Mouse (Mus musculus) left cerebral cortex, postnatal 4 days (tissue): ENCODE data around the gene Zbtb26. TPM values are rescaled to one million over a fixed set of nuclear protein-coding genes. Genes with fewer than 3 reads are reported as not detected.
A peak's percentile ranks its signal among the peaks of the same experiment; 100 is the strongest.

Source experiments
- DNase-seq: peaks from one replicate; pipeline ENCODE4 v3.0.0-alpha.2; 2022
- intact Hi-C: fragments of 180-260 bp; cut with DNase I; formaldehyde crosslinking; loops from one replicate; pipeline ENCODE4 v1.15.1; 2025
- total RNA-seq, 2 experiments: library from RNA; stranded (reverse); gene quantifications; 2 replicates each; pipeline ENCODE4 v1.2.3; 2021

The Zbtb26 gene
- total RNA-seq = 10 to 100 TPM in 1 of 2 experiments, 1 to 10 TPM in 1; 8.8 to 12.8 TPM

DNA sequence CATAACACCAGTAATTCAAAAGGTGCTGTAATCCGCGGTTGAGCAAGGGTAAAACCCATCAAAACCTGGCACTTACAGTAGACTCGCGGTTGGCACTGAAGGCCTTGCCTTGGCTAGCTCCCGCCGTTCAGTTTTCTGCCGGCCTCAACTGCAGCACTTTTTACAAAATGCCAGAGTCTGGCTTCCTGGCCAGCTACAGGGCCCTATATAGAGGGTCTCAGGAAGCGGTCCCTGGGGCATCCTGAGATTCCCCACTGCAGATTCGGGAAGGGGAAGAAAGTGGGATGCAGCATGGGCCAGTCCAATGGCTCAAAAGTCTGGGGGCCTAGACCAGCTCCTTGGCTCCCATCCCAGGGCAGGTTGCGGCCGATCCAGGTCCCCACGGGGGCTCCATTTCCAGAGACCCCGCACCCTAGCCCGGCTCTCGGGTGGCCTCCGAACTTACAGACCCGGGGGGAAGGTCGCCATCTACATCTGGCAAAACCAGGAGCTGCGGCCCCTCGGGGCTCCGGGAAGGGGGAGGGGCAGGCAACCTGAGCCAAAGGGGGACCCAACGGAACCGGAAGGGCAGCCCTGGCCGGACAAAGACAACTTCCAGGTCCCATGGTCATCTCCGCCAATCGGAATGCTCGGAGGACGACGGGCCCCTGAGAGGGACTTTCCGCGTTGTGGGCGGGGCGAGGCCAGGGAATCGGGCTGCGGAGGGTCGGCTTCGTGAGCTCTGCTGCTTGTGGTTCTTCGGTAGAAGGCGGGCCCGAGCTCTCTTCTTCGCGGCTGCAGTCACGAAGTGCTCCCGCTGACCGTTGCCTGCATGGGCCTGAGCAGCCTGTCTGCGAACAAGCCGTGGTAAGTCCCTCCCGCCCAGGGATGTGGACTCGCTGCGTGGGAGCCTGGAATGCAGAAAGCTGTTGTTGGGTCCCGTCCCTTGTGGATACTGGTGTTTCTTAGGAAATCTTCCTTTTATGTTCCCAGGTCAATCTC is at the start of gene Zbtb26, which contains the start of the genes Zbtb6 and Rabgap1:
Gene Zbtb26 (minus strand): TSS at position 525 of the 981 bp plus-strand sequence.
Gene Zbtb6 (minus strand): TSS at position 561 of the 981 bp plus-strand sequence.
Gene Rabgap1 (plus strand): TSS at position 669 of the 981 bp plus-strand sequence.
- intact Hi-C loops = no loop called here
- peak; percentile 97 for DNase-seq

GRCm38 (mm10) chr2:37488956-37489355 is 46.0 kb upstream of the Zbtb26 start:
- intact Hi-C loops = no loop called here
- DNase-seq = no peak

- no peak for DNase-seq
- intact Hi-C loops = no loop called here
These were observed 43.5 kb upstream of the Zbtb26 start for GRCm38 (mm10) chr2:37486408-37486807.

GRCm38 (mm10) chr2:37485370-37485769 is 42.4 kb upstream of the Zbtb26 start:
- intact Hi-C loops = no loop called here
- DNase-seq = peak; percentile 2

- DNase-seq = no peak
- intact Hi-C loops = loop anchor here (5.0 kb wide), 1 partner anchor 102 kb away; no protein-coding TSS in a partner anchor
These were observed 41.2 kb upstream of the Zbtb26 start for GRCm38 (mm10) chr2:37484165-37484564.

DNA sequence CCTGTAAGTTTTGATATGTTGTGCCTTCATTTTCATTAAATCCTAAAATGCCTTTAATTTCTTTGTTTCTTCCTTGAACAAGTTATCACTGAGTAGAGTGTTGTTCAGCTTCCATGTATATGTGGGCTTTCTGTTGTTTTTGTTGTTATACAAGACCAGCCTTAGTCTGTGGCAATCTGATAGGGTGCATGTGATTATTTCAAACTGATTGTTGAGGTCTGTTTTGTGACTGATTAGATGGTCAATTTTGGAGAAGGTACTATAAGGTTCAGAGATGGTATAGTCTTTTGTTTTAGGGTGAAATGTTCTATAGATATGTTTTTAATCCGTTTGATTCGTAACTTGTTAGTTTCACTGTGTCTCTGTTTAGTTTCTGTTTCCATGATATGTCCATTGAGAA is 37.1 kb upstream of the Zbtb26 start:
- DNase-seq = no peak
- intact Hi-C loops = loop anchor here (5.0 kb wide), 1 partner anchor 98 kb away; no protein-coding TSS in a partner anchor

DNA sequence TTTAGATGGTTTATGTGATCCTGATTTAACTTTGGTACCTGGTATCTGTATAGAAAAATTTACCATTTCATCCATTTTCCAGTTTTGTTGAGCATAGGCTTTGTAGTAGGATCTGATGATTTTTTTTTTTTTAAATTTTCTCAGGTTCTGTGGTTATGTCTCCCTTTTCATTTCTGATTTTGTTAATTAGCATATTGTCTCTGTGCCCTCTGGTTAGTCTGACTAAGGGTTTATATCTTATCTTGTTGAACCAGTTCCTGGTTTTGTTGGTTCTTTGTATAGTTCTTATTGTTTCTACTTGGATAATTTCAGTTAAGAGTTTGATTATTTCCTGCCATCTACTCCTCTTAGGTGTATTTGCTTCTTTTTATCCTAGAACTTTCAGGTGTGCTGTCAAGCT is 36.6 kb upstream of the Zbtb26 start:
- DNase-seq = no peak
- intact Hi-C loops = no loop called here

GRCm38 (mm10) chr2:37466266-37466665 is 23.3 kb upstream of the Zbtb26 start:
- intact Hi-C loops = no loop called here
- no peak for DNase-seq

- intact Hi-C loops = no loop called here
These were observed 17.8 kb upstream of the Zbtb26 start for GRCm38 (mm10) chr2:37460707-37461106.

DNA sequence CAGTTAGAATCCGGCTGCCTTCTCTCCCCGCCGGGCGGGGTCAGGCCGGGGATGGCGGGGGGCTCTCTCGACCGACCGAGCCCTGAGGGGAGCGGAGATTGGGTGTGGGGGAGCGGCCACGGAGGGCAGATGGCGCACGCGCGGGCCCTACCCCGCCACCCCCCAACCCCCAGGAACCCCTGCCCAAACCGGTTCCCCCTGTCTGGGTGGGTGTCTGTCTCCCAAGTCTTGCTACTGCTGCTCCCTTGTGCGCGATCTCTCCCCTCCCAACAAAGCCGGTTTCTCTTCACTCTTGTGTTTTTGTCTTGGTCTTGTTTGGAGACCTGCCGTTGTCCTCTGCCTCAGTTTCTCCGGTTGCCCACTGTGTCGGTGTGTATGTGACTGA is 9.4 kb upstream of the Zbtb26 start:
- intact Hi-C loops = no loop called here
- no peak for DNase-seq

More at GRCm38 (mm10) chr2:37460707-37461106, 17.8 kb upstream of the Zbtb26 start:
- DNase-seq = no peak

DNA sequence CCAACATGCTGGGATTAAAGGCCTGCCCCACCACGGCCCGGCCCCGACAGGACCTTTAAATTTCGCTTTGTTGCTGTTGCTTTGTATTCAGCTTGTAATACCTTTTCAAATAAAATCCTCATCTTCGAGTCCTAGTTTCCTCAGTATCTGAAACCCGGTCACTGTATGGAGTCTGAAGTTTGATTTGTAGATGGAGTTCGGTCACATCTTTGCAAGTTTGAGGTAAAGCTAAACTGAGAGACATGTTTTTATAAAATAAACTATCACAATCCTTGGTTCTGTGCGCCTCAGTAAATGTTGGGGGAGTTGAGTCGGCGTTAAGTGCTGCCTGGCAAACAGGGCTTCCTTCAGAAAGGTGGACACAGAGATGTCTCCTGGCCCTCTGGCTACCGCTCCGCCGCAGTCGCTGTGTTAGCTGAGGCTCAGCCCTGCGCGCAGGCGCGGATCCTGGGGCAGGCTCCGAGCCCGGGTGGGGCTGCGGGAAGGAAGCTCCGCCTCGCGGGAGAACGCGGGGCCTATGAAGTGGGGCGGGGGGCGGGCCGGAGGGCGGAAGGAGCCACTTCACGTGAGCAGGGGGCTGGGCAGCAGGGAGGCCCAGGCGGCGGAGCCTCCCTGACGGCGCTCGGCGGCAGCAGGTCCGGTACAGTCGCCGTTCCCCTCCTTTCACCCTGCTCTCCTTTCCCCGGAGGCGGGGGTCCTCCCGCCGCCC is 8.9 kb upstream of the Zbtb26 start:
- peak; percentile 96 for DNase-seq
- intact Hi-C loops = no loop called here

DNA sequence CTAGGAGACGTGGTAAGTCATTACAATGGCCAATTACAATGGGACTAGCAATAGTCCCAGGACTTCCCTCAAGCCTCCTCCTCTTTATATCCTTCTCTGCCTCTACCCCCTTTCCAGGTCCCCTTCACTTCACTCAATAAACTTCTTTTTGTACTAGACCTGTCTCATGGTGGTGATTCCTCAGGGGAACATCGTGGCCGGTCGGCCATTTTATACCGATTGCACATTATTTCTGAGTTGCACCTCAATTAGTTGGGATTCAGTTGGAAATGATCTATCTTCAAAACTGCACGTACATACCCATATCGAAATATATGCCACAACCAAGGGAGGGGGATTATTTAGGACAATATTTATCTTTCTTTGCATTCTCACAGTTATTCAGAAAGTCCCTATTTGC is 11.3 kb downstream of the Zbtb26 start:
- intact Hi-C loops = no loop called here
- DNase-seq = no peak

DNA sequence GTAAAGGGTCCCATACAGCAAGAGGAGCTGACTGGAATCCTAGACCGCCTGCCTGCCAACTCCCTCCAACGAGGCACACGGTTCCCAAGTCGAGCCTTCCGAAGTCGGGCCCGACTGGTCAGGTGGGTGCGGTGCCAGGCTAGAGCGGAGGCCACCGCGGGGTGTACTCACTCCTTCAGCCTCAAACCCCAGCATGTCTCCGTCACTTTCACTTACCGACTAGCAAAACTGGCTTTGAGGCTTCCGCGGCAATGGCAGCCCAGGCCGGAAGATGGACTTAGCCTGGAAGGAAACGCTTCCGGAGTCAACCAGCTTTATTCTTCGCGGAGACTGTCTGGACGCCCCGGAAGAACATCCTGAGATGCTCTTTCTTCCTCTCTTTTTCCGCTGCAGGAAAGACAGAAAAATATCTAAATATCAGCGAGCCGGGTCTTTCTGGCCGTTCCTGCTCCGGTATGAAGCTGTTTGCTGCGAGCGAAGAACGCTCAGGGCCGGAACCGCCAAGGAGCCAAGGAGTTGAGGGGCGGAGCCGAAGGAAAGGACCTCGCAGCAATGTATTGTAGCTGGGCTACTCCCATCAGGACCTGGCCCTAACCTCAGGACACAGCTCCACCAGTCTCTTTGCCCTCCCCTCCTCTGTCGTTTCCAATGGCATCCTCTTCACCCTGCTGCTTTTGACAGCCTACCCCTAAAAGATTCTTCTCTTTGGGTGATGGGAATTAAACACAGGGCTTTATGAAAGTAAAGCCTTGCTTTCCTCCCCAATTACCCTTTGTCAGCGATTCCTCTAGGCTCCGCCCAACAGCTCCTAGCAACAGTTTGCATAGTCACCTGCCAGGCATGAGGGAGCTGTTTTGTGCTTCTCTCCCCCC is 12.1 kb downstream of the Zbtb26 start:
- intact Hi-C loops = no loop called here
- peak; percentile 81 for DNase-seq

DNA sequence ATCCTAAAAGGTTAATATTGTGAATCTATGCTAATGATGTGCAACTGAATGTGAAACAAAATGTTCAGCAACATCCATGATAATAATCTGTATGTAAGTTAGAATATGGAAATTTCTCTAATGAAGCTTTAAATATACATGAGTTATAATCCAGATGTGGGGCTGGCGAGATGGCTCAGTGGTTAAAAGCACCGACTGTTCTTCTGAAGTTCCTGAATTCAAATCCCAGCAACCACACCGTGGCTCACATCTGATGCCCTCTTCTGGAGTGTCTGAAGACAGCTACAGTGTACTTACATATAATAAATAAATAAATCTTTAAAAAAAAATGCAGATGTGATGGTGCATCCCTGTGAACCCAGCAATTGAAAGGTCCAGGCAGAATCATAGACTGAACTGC is 19.3 kb downstream of the Zbtb26 start:
- intact Hi-C loops = no loop called here

GRCm38 (mm10) chr2:37422306-37423304 is 20.3 kb downstream of the Zbtb26 start, which contains the start of gene Rc3h2:
Rc3h2 (minus strand) TSS chr2:37422903.
- intact Hi-C loops = no loop called here
- peak; percentile 96 for DNase-seq

More for the DNA sequence above, 19.3 kb downstream of the Zbtb26 start:
- DNase-seq = no peak

- intact Hi-C loops = no loop called here
These were observed 21.0 kb downstream of the Zbtb26 start for GRCm38 (mm10) chr2:37421903-37422302.

DNA sequence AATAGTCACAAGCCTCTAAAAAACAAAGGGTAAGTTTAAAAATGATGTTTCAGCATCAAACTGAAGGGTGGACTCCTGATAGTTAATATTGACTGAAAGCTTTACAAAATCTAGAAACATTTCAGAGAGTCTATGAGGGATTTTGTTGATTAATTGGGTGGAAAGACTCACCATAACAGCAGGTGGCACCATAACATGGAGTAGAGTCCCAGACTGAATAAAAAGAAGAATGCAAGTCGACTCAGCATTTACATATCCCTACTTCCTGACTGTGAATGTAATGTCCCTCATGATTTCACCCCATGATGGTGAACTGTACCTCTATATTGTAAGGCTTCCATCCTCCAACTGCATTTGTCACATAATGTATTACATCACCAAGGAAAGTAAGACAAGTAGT is 47.4 kb downstream of the Zbtb26 start:
- no peak for DNase-seq
- intact Hi-C loops = no loop called here

More at GRCm38 (mm10) chr2:37421903-37422302, 21.0 kb downstream of the Zbtb26 start:
- DNase-seq = no peak

DNA sequence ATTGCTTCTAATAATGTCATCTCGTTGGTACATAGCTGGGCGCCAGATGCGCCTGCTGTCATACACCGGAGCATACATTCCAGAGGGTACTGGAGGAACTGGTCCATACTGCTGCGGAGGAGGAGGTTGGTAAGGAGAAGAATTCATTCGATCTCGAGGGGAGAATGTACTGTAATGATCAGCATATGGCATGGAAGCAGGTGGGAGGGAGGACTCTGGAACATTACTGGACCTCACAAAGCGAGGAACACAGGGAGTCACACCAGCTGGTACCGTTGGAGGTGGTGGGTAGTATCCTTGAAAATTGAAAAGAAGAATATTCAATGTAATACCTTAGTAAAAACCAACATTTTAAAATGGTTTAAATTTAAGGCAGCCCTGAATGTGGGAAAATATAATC is 60.0 kb downstream of the Zbtb26 start:
- no peak for DNase-seq
- intact Hi-C loops = loop anchor here (5.0 kb wide), 1 partner anchor 99 kb away; no protein-coding TSS in a partner anchor
